ENCODE assay signal across 18 mouse cellular contexts in the genomic region with DNA sequence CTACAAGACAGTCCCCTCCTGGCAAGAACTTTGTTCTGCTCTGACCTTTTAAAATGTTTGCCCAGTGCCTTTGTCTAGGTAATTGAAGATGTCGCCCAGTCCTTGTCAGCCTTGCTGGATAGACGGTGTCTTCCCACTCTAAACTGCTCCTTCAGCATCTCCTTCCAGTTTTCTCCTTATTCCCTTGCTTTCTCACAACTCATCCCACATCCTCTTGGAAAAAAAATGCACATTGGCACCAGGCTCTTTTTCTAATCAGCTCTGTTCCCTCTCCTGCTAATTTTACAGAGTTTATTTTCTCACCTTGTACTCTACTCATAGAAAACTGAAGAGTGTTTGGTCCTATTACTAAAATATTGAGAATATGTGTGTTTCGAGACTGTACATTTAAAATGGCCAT.
"Had no signal": no experiment of that assay in that cellular context is flagged by ENCODE, and none has a peak within 500 bp of the region (broad histone marks: within the 10 kb centered on the region; RNA-seq: fewer than 3 reads in every experiment).

No protein-coding gene starts in this region.

- H3K9me3 ChIP-seq: kidney, embryonic 15.5 days; midbrain, embryonic 12.5 days; midbrain, embryonic 15.5 days; neural tube, embryonic 12.5 days; neural tube, embryonic 15.5 days had no signal

- DNase-seq: kidney, adult 8-10 months; kidney, postnatal 10 days; kidney, postnatal 36 days; layer of hippocampus, postnatal 36 days; liver, postnatal 0 days; lung, embryonic 14.5 days; thymus, adult 18-20 months; thymus, postnatal 36 days had no signal

- H3K36me3 ChIP-seq: kidney, embryonic 15.5 days; midbrain, embryonic 12.5 days; midbrain, embryonic 15.5 days; neural tube, embryonic 12.5 days; neural tube, embryonic 15.5 days had no signal

- ATAC-seq: intestine, postnatal 0 days; liver, postnatal 0 days; lung, postnatal 0 days; midbrain, embryonic 15.5 days had no signal

- H3K27ac ChIP-seq: kidney, embryonic 15.5 days; liver, embryonic 14.5 days; macrophage; midbrain, embryonic 12.5 days; midbrain, embryonic 15.5 days; neural tube, embryonic 12.5 days; neural tube, embryonic 15.5 days had no signal

- H3K9ac ChIP-seq: kidney, embryonic 15.5 days; liver, embryonic 14.5 days; liver, postnatal 0 days; lung, embryonic 14.5 days; midbrain, embryonic 12.5 days; midbrain, embryonic 15.5 days; neural tube, embryonic 12.5 days; neural tube, embryonic 15.5 days had no signal

- H3K4me2 ChIP-seq: kidney, embryonic 15.5 days; liver, embryonic 11.5 days; lung, embryonic 14.5 days; midbrain, embryonic 12.5 days; midbrain, embryonic 15.5 days; neural tube, embryonic 12.5 days; neural tube, embryonic 15.5 days had no signal

- H3K4me3 ChIP-seq: kidney, embryonic 15.5 days; midbrain, embryonic 12.5 days; midbrain, embryonic 15.5 days; neural tube, embryonic 12.5 days; neural tube, embryonic 15.5 days had no signal

- H3K27me3 ChIP-seq: kidney, embryonic 15.5 days; midbrain, embryonic 12.5 days; midbrain, embryonic 15.5 days; neural tube, embryonic 12.5 days; neural tube, embryonic 15.5 days had no signal

- H3K4me1 ChIP-seq: midbrain, embryonic 12.5 days; midbrain, embryonic 15.5 days; neural tube, embryonic 12.5 days; neural tube, embryonic 15.5 days had no signal
